Mouse (Mus musculus) heart, postnatal 4 days (tissue): ENCODE measurements around the gene Bub1. TPM values are rescaled to one million over a fixed set of nuclear protein-coding genes. Genes with fewer than 3 reads are reported as not detected.

Source experiments
- DNase-seq: peaks from one replicate; pipeline ENCODE4 v3.0.0; 2021
- total RNA-seq, 2 experiments: library from RNA; stranded (reverse); gene quantifications; 2 replicates each; pipeline ENCODE4 v1.2.3; 2021

Gene Bub1
- total RNA-seq: 10 to 100 TPM; 22.8 to 25.7 TPM

- peak; percentile 96 for DNase-seq
Measured at GRCm38 (mm10) chr2:127831401-127832102, at the start of gene Bub1. Bub1 (minus strand) TSS chr2:127831865.

- DNase-seq: no peak
Measured at GRCm38 (mm10) chr2:127881063-127881462, 49.4 kb upstream of the Bub1 start.

GRCm38 (mm10) chr2:127864381-127864780, 32.7 kb upstream of the Bub1 start:
- no peak for DNase-seq

- peak; percentile 95 for DNase-seq
Measured at GRCm38 (mm10) chr2:127854332-127854991, 22.8 kb upstream of the Bub1 start.

GRCm38 (mm10) chr2:127850371-127850770, 18.7 kb upstream of the Bub1 start:
- no peak for DNase-seq

- DNase-seq: no peak
Measured at GRCm38 (mm10) chr2:127846571-127846970, 14.9 kb upstream of the Bub1 start.

GRCm38 (mm10) chr2:127846008-127846407, 14.3 kb upstream of the Bub1 start:
- DNase-seq: no peak

- DNase-seq: no peak
Measured at GRCm38 (mm10) chr2:127845346-127845982, 13.8 kb upstream of the Bub1 start.

- DNase-seq: no peak
Measured at GRCm38 (mm10) chr2:127842421-127842820, 10.8 kb upstream of the Bub1 start.

- no peak for DNase-seq
Measured at GRCm38 (mm10) chr2:127841402-127841801, 9.7 kb upstream of the Bub1 start.

GRCm38 (mm10) chr2:127839425-127839824, 7.8 kb upstream of the Bub1 start:
- no peak for DNase-seq

- DNase-seq: no peak
Measured at GRCm38 (mm10) chr2:127838576-127838975, 6.9 kb upstream of the Bub1 start, which contains the start of gene Acoxl. Acoxl (plus strand) TSS chr2:127838876.

GRCm38 (mm10) chr2:127832833-127833190, 1.1 kb upstream of the Bub1 start:
- DNase-seq: no peak

GRCm38 (mm10) chr2:127832103-127832832, 603 bp upstream of the Bub1 start:
- DNase-seq: no peak

GRCm38 (mm10) chr2:127791919-127792603, 39.6 kb downstream of the Bub1 start, which contains the start of gene Mtln:
Mtln (minus strand) TSS chr2:127792488.
- peak; percentile 86 for DNase-seq

- DNase-seq: no peak
Measured at GRCm38 (mm10) chr2:127789651-127790270, 41.9 kb downstream of the Bub1 start.

GRCm38 (mm10) chr2:127789138-127789537, 42.5 kb downstream of the Bub1 start:
- no peak for DNase-seq

GRCm38 (mm10) chr2:127788440-127789116, 43.1 kb downstream of the Bub1 start, which contains the start of gene Nphp1:
Nphp1 (minus strand) TSS chr2:127788897.
- DNase-seq: peak; percentile 84

- no peak for DNase-seq
Measured at GRCm38 (mm10) chr2:127787226-127787625, 44.4 kb downstream of the Bub1 start.

GRCm38 (mm10) chr2:127778451-127778850, 53.2 kb downstream of the Bub1 start:
- no peak for DNase-seq

GRCm38 (mm10) chr2:127775013-127775412, 56.7 kb downstream of the Bub1 start:
- no peak for DNase-seq
